Mouse (Mus musculus): ENCODE measurements around the gene Doc2b. TPM values are rescaled to one million over a fixed set of nuclear protein-coding genes. Genes with fewer than 3 reads are reported as not detected.
A peak's percentile ranks its signal among the peaks of the same experiment; 100 is the strongest.

The Doc2b gene
- polyA plus RNA-seq, 1 experiment from 2014 or later = 0.13 TPM

GRCm38 (mm10) chr11:75813085-75813484 is 17.2 kb upstream of the Doc2b start:
- H3K27ac ChIP-seq = peak overlapping the region; percentile 90
- WGBS = 40% methylated on average over 10 of the region's 10 CpGs

GRCm38 (mm10) chr11:75811900-75812299 is 16.1 kb upstream of the Doc2b start:
- Histone ChIP-seq H3K4me1 (replicated peaks) (peaks cover 24% of the 10 kb centered on the region), H3K27me3 (no peaks in the 10 kb centered on the region), H3K9ac (no peak overlapping the region), H3K27ac (peak overlapping the region; percentile 90), H3K9me3 (replicated peaks) (no peaks in the 10 kb centered on the region), H3K4me2 (no peak overlapping the region), H3K36me3 (no peaks in the 10 kb centered on the region), H3K4me3 (no peak overlapping the region)
- peak; percentile 86 for ATAC-seq (replicated peaks; ENCODE audit: insufficient number of reproducible peaks, insufficient read depth, low FRiP score, low read depth)
- WGBS = 5% methylated on average over 3 of the region's 3 CpGs

More at GRCm38 (mm10) chr11:75813085-75813484, 17.2 kb upstream of the Doc2b start:
- H3K9me3 ChIP-seq (replicated peaks) = no peaks in the 10 kb centered on the region
- no peaks in the 10 kb centered on the region for H3K27me3 ChIP-seq
- no peak overlapping the region for H3K4me2 ChIP-seq
- ATAC-seq (replicated peaks; ENCODE audit: insufficient number of reproducible peaks, insufficient read depth, low FRiP score, low read depth) = 0 out of 2 replicates have a peak, but pooled peaks have one; percentile 5
- H3K4me1 ChIP-seq (replicated peaks) = peaks cover 24% of the 10 kb centered on the region
- no peak overlapping the region for H3K4me3 ChIP-seq
- no peaks in the 10 kb centered on the region for H3K36me3 ChIP-seq
- no peak overlapping the region for H3K9ac ChIP-seq

- Histone ChIP-seq H3K4me2 (no peak overlapping the region), H3K9me3 (replicated peaks) (no peaks in the 10 kb centered on the region), H3K36me3 (no peaks in the 10 kb centered on the region), H3K4me3 (no peak overlapping the region), H3K4me1 (replicated peaks) (peaks cover 24% of the 10 kb centered on the region), H3K9ac (no peak overlapping the region), H3K27me3 (no peaks in the 10 kb centered on the region), H3K27ac (no peak overlapping the region)
- ATAC-seq (replicated peaks; ENCODE audit: insufficient number of reproducible peaks, insufficient read depth, low FRiP score, low read depth) = no peak
- 85% methylated on average over 3 of the region's 3 CpGs for WGBS
Measured at GRCm38 (mm10) chr11:75810526-75810925, 14.7 kb upstream of the Doc2b start.

- H3K4me1 ChIP-seq (replicated peaks) = peaks cover 12% of the 10 kb centered on the region
- H3K4me3 ChIP-seq = no peak overlapping the region
- H3K27me3 ChIP-seq = no peaks in the 10 kb centered on the region
- no peak overlapping the region for H3K4me2 ChIP-seq
- ATAC-seq (replicated peaks; ENCODE audit: insufficient number of reproducible peaks, insufficient read depth, low FRiP score, low read depth) = no peak; the same call in 1 of the 2 replicates
- no peak overlapping the region for H3K9ac ChIP-seq
- H3K36me3 ChIP-seq = no peaks in the 10 kb centered on the region
- H3K9me3 ChIP-seq (replicated peaks) = no peaks in the 10 kb centered on the region
- WGBS = 37% methylated on average over 5 of the region's 5 CpGs
- H3K27ac ChIP-seq = no peak overlapping the region
Measured at GRCm38 (mm10) chr11:75807486-75807885, 11.6 kb upstream of the Doc2b start.

- Histone ChIP-seq H3K4me1 (replicated peaks) (no peaks in the 10 kb centered on the region), H3K27me3 (peaks cover 24% of the 10 kb centered on the region), H3K27ac (no peak overlapping the region), H3K4me2 (no peak overlapping the region), H3K36me3 (no peaks in the 10 kb centered on the region), H3K9me3 (replicated peaks) (no peaks in the 10 kb centered on the region), H3K4me3 (no peak overlapping the region), H3K9ac (no peak overlapping the region)
- WGBS = 83% methylated on average over 7 of the region's 7 CpGs
- ATAC-seq (replicated peaks; ENCODE audit: insufficient number of reproducible peaks, insufficient read depth, low FRiP score, low read depth) = no peak
Measured at GRCm38 (mm10) chr11:75801771-75802550, 6.1 kb upstream of the Doc2b start.

GRCm38 (mm10) chr11:75801369-75801768 is 5.5 kb upstream of the Doc2b start:
- 69% methylated on average over 4 of the region's 4 CpGs for WGBS
- no peaks in the 10 kb centered on the region for H3K36me3 ChIP-seq
- peaks cover 30% of the 10 kb centered on the region for H3K27me3 ChIP-seq
- H3K4me2 ChIP-seq = no peak overlapping the region
- H3K4me3 ChIP-seq = no peak overlapping the region
- H3K9ac ChIP-seq = no peak overlapping the region
- no peaks in the 10 kb centered on the region for H3K4me1 ChIP-seq (replicated peaks)
- no peak for ATAC-seq (replicated peaks; ENCODE audit: insufficient number of reproducible peaks, insufficient read depth, low FRiP score, low read depth)
- H3K9me3 ChIP-seq (replicated peaks) = no peaks in the 10 kb centered on the region
- H3K27ac ChIP-seq = no peak overlapping the region

- H3K9ac ChIP-seq = no peak overlapping the region
- ATAC-seq (replicated peaks; ENCODE audit: insufficient number of reproducible peaks, insufficient read depth, low FRiP score, low read depth) = no peak
- peaks cover 14% of the 10 kb centered on the region for H3K4me1 ChIP-seq (replicated peaks)
- H3K4me3 ChIP-seq = no peak overlapping the region
- H3K4me2 ChIP-seq = no peak overlapping the region
- no peaks in the 10 kb centered on the region for H3K36me3 ChIP-seq
- peaks cover 76% of the 10 kb centered on the region for H3K27me3 ChIP-seq
- WGBS = 66% methylated on average over 13 of the region's 13 CpGs
- no peaks in the 10 kb centered on the region for H3K9me3 ChIP-seq (replicated peaks)
- H3K27ac ChIP-seq = no peak overlapping the region
Measured at GRCm38 (mm10) chr11:75796536-75797246, 842 bp upstream of the Doc2b start.

- peak overlapping the region; percentile 39 for H3K9ac ChIP-seq
- H3K36me3 ChIP-seq = no peaks in the 10 kb centered on the region
- no peak for ATAC-seq (replicated peaks; ENCODE audit: insufficient number of reproducible peaks, insufficient read depth, low FRiP score, low read depth)
- H3K4me2 ChIP-seq = peak overlapping the region; percentile 68
- no peak overlapping the region for H3K27ac ChIP-seq
- peaks cover 82% of the 10 kb centered on the region for H3K27me3 ChIP-seq
- no peaks in the 10 kb centered on the region for H3K9me3 ChIP-seq (replicated peaks)
- H3K4me1 ChIP-seq (replicated peaks) = peaks cover 14% of the 10 kb centered on the region
- peak overlapping the region; percentile 53 for H3K4me3 ChIP-seq
- 2% methylated on average over 29 of the region's 42 CpGs for WGBS
Measured at GRCm38 (mm10) chr11:75795321-75795636, 570 bp downstream of the Doc2b start.

- Histone ChIP-seq H3K27me3 (peaks cover 86% of the 10 kb centered on the region), H3K9me3 (replicated peaks) (no peaks in the 10 kb centered on the region), H3K9ac (peak overlapping the region; percentile 39), H3K36me3 (no peaks in the 10 kb centered on the region), H3K4me1 (replicated peaks) (peaks cover 14% of the 10 kb centered on the region), H3K27ac (no peak overlapping the region), H3K4me2 (peak overlapping the region; percentile 68), H3K4me3 (peak overlapping the region; percentile 53)
- no peak for ATAC-seq (replicated peaks; ENCODE audit: insufficient number of reproducible peaks, insufficient read depth, low FRiP score, low read depth)
- 8% methylated on average over 45 of the region's 45 CpGs for WGBS
Measured at GRCm38 (mm10) chr11:75794602-75795320, 1.1 kb downstream of the Doc2b start.

- peaks cover 86% of the 10 kb centered on the region for H3K27me3 ChIP-seq
- no peak overlapping the region for H3K9ac ChIP-seq
- H3K27ac ChIP-seq = no peak overlapping the region
- H3K4me1 ChIP-seq (replicated peaks) = peaks cover 14% of the 10 kb centered on the region
- H3K4me2 ChIP-seq = no peak overlapping the region
- H3K9me3 ChIP-seq (replicated peaks) = no peaks in the 10 kb centered on the region
- no peak for ATAC-seq (replicated peaks; ENCODE audit: insufficient number of reproducible peaks, insufficient read depth, low FRiP score, low read depth)
- no peaks in the 10 kb centered on the region for H3K36me3 ChIP-seq
- 70% methylated on average over 5 of the region's 5 CpGs for WGBS
- H3K4me3 ChIP-seq = no peak overlapping the region
Measured at GRCm38 (mm10) chr11:75793351-75793750, 2.5 kb downstream of the Doc2b start.

- Histone ChIP-seq H3K9ac (no peak overlapping the region), H3K4me1 (replicated peaks) (peaks cover 14% of the 10 kb centered on the region), H3K27me3 (peaks cover 80% of the 10 kb centered on the region), H3K9me3 (replicated peaks) (no peaks in the 10 kb centered on the region), H3K4me2 (no peak overlapping the region), H3K27ac (no peak overlapping the region), H3K4me3 (no peak overlapping the region), H3K36me3 (no peaks in the 10 kb centered on the region)
- 67% methylated on average over 5 of the region's 5 CpGs for WGBS
- ATAC-seq (replicated peaks; ENCODE audit: insufficient number of reproducible peaks, insufficient read depth, low FRiP score, low read depth) = no peak
Measured at GRCm38 (mm10) chr11:75792535-75792934, 3.3 kb downstream of the Doc2b start.
